12 mouse cellular contexts compared by ENCODE assay signal in genomic region chr16:81068330-81068729, GRCm38 (mm10).
DNase-seq lines count a peak whose midpoint lies in the region; ATAC-seq and TF ChIP-seq lines count a peak whose summit lies in the region.
"Had no signal": no experiment of that assay in that cellular context is flagged by ENCODE, and none has a peak within 500 bp of the region (broad histone marks: within the 10 kb centered on the region; RNA-seq: fewer than 3 reads in every experiment).

No protein-coding gene starts in this region.

- no peak for ATAC-seq in frontal cortex, adult (ENCODE audit: low TSS enrichment)
- ATAC-seq: activated CD4-positive, CD25-positive, alpha-beta regulatory T cell, adult 4 months had no signal

- H3K27me3 ChIP-seq in E14TG2a.4 (ENCODE audit: insufficient read depth, low read length), result no peaks in the 10 kb centered on the region

- no peaks in the 10 kb centered on the region for H3K4me1 ChIP-seq in E14TG2a.4 (replicated peaks; ENCODE audit: low read depth, low read length)
- H3K4me1 ChIP-seq: forebrain, embryonic 10.5 days; heart, embryonic 10.5 days had no signal

- peak; percentile 19 for TF ChIP-seq CTCF in E14TG2a.4 (conservative IDR thresholded peaks at IDR 0.05; ENCODE audit: low read length)

- H3K4me3 ChIP-seq in E14TG2a.4 (replicated peaks; ENCODE audit: low read length), result no peak overlapping the region
- H3K4me3 ChIP-seq: forebrain, embryonic 10.5 days; heart, embryonic 10.5 days had no signal

- peaks cover 15% of the 10 kb centered on the region for H3K9me3 ChIP-seq in E14TG2a.4 (ENCODE audit: low read length)
- H3K9me3 ChIP-seq: forebrain, embryonic 10.5 days; heart, embryonic 10.5 days had no signal

- peak; percentile 44 to 73 for DNase-seq in cerebellum, postnatal 10 days
- no peak for DNase-seq in cerebellum, adult 11-12 months
- peak; percentile 12 for DNase-seq in layer of hippocampus, adult 9-10 months (ENCODE audit: low spot score)
- no peak for DNase-seq in layer of hippocampus, postnatal 25 days (ENCODE audit: extremely low spot score in 1 of 2, low spot score in 1 of 2)
- peak; percentile 57 for DNase-seq in embryo, embryonic 11 days
- DNase-seq in Muller cell, postnatal 12 days (ENCODE audit: inconsistent ontology term), result no peak
- DNase-seq: cerebellum, adult 2 months had no signal

- H3K36me3 ChIP-seq in E14TG2a.4 (ENCODE audit: insufficient read depth, low read length), result no peaks in the 10 kb centered on the region
- H3K36me3 ChIP-seq: forebrain, embryonic 10.5 days; heart, embryonic 10.5 days had no signal

Comparison
In these comparisons a context has a peak if more than half of its experiments do, and no peak if none do; other contexts are left out.
1. DNase-seq: peak in cerebellum, postnatal 10 days (2 of 2), layer of hippocampus, adult 9-10 months (single experiment) and embryo, embryonic 11 days (single experiment); none in cerebellum, adult 11-12 months (single experiment), layer of hippocampus, postnatal 25 days (0 of 2) and Muller cell, postnatal 12 days (single experiment).